ENCODE assay signal across 12 mouse cellular contexts in the genomic region with DNA sequence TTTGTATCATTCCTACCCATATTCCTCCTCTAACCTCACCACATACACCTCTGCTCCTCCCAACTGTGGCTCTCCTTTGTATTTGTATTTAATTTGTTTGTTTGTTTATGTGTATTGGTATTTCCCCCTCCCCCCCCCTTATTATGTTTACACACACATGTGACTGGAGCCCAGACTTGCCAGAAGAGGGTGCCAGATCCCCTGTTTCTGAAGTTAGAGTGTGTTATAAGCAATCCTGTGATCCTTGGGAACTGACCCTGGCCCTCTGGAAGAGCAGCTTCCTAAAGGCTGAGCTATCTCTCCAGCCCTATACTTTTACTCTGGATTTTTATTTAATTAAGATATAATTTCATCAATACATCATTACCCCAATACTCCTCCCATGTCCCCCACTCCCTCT. TPM values are rescaled to one million over a fixed set of nuclear protein-coding genes. Genes with fewer than 3 reads are reported as not detected.
DNase-seq lines count a peak whose midpoint lies in the region; ATAC-seq and TF ChIP-seq lines count a peak whose summit lies in the region.
"Had no signal": no experiment of that assay in that cellular context is flagged by ENCODE, and none has a peak within 500 bp of the region (broad histone marks: within the 10 kb centered on the region; RNA-seq: fewer than 3 reads in every experiment).

No protein-coding gene starts in this region.

- no peak for TF ChIP-seq EP300 in liver, postnatal 0 days (IDR thresholded peaks at IDR 0.05; ENCODE audit: low read depth)
- TF ChIP-seq EP300 in ES-Bruce4 (IDR thresholded peaks at IDR 0.05; ENCODE audit: insufficient read depth, low read depth, low read length) = no peak
- TF ChIP-seq EP300 in lung, postnatal 0 days (IDR thresholded peaks at IDR 0.05) = no peak

- TF ChIP-seq CTCF in liver, postnatal 0 days (IDR thresholded peaks at IDR 0.05; ENCODE audit: low read depth) = peak; percentile 43
- peak; percentile 8 for TF ChIP-seq CTCF in ES-Bruce4 (IDR thresholded peaks at IDR 0.05; ENCODE audit: low read depth, low read length)
- peak; percentile 15; the same call in 1 of the 2 replicates for TF ChIP-seq CTCF in lung, postnatal 0 days (IDR thresholded peaks at IDR 0.05)

- H3K9ac ChIP-seq in liver, postnatal 0 days (replicated peaks) = no peak overlapping the region
- H3K9ac ChIP-seq in liver, embryonic 12.5 days = no peak overlapping the region
- no peak overlapping the region for H3K9ac ChIP-seq in ES-Bruce4 (ENCODE audit: low read depth, poor library complexity, severe bottlenecking)
- no peak overlapping the region for H3K9ac ChIP-seq in lung, postnatal 0 days (replicated peaks; ENCODE audit: low read depth)
- H3K9ac ChIP-seq: limb, embryonic 15.5 days had no signal

- TF ChIP-seq POLR2A in ES-Bruce4 (IDR thresholded peaks at IDR 0.05; ENCODE audit: insufficient read depth, low read length) = no peak

- no peak overlapping the region for H3K27ac ChIP-seq in liver, postnatal 0 days (ENCODE audit: low read depth)
- no peak overlapping the region for H3K27ac ChIP-seq in liver, embryonic 12.5 days
- H3K27ac ChIP-seq in ES-Bruce4 (ENCODE audit: insufficient read depth, low read length) = no peak overlapping the region
- H3K27ac ChIP-seq in lung, postnatal 0 days (ENCODE audit: low read length) = no peak overlapping the region
- H3K27ac ChIP-seq: heart, embryonic 10.5 days; limb, embryonic 15.5 days had no signal

- DNase-seq in gastrocnemius, postnatal 10 days = peak; percentile 24
- no peak for DNase-seq in gastrocnemius, postnatal 36 days
- no peak for DNase-seq in liver, postnatal 0 days
- no peak for DNase-seq in lung, postnatal 0 days (ENCODE audit: low spot score)
- DNase-seq in urinary bladder, adult 18-20 months (ENCODE audit: low spot score in 2 of 2) = no peak
- no peak for DNase-seq in frontal cortex, postnatal 14 days (ENCODE audit: low spot score in 2 of 2)

- H3K27me3 ChIP-seq in liver, postnatal 0 days (ENCODE audit: insufficient read depth, low read length) = no peaks in the 10 kb centered on the region
- H3K27me3 ChIP-seq in liver, embryonic 12.5 days (replicated peaks) = no peaks in the 10 kb centered on the region
- H3K27me3 ChIP-seq in ES-Bruce4 (ENCODE audit: control insufficient read depth, insufficient read depth, low read length, poor library complexity, severe bottlenecking) = no peaks in the 10 kb centered on the region
- H3K27me3 ChIP-seq in lung, postnatal 0 days (replicated peaks; ENCODE audit: insufficient read depth, low read length) = no peaks in the 10 kb centered on the region
- H3K27me3 ChIP-seq: limb, embryonic 15.5 days had no signal

- H3K4me2 ChIP-seq in liver, postnatal 0 days (ENCODE audit: low read depth, low read length) = no peak overlapping the region
- no peak overlapping the region for H3K4me2 ChIP-seq in liver, embryonic 12.5 days
- no peak overlapping the region for H3K4me2 ChIP-seq in lung, postnatal 0 days (replicated peaks; ENCODE audit: low read depth, low read length)
- H3K4me2 ChIP-seq: limb, embryonic 15.5 days had no signal

- no peaks in the 10 kb centered on the region for H3K36me3 ChIP-seq in liver, postnatal 0 days (replicated peaks; ENCODE audit: insufficient read depth, low read length)
- H3K36me3 ChIP-seq in liver, embryonic 12.5 days = 0 out of 2 replicates have a peak, but pooled peaks cover 2% of the 10 kb centered on the region
- H3K36me3 ChIP-seq in ES-Bruce4 (ENCODE audit: control insufficient read depth, insufficient read depth, low read length, poor library complexity, severe bottlenecking) = no peaks in the 10 kb centered on the region
- no peaks in the 10 kb centered on the region for H3K36me3 ChIP-seq in lung, postnatal 0 days (ENCODE audit: insufficient read depth, low read length)
- H3K36me3 ChIP-seq: heart, embryonic 10.5 days; limb, embryonic 15.5 days had no signal

- H3K4me3 ChIP-seq in liver, postnatal 0 days (ENCODE audit: low read depth, low read length) = no peak overlapping the region
- no peak overlapping the region for H3K4me3 ChIP-seq in liver, embryonic 12.5 days
- H3K4me3 ChIP-seq in ES-Bruce4 (ENCODE audit: low read depth, low read length) = no peak overlapping the region
- no peak overlapping the region for H3K4me3 ChIP-seq in lung, postnatal 0 days (ENCODE audit: low read depth, low read length)
- H3K4me3 ChIP-seq: heart, embryonic 10.5 days; limb, embryonic 15.5 days had no signal

- no peaks in the 10 kb centered on the region for H3K9me3 ChIP-seq in liver, postnatal 0 days (ENCODE audit: low read length)
- no peaks in the 10 kb centered on the region for H3K9me3 ChIP-seq in liver, embryonic 12.5 days (replicated peaks)
- no peaks in the 10 kb centered on the region for H3K9me3 ChIP-seq in ES-Bruce4 (replicated peaks; ENCODE audit: control insufficient read depth, insufficient read depth, low read length, poor library complexity, severe bottlenecking)
- no peaks in the 10 kb centered on the region for H3K9me3 ChIP-seq in lung, postnatal 0 days (ENCODE audit: low read length)
- H3K9me3 ChIP-seq: heart, embryonic 10.5 days; limb, embryonic 15.5 days had no signal

- no peak for ATAC-seq in liver, postnatal 0 days
- no peak for ATAC-seq in liver, embryonic 12.5 days
- ATAC-seq in lung, postnatal 0 days = no peak
- ATAC-seq: intestine, embryonic 16.5 days; midbrain, embryonic 16.5 days had no signal

- no peaks in the 10 kb centered on the region; the same call in 1 of the 2 replicates for H3K4me1 ChIP-seq in liver, postnatal 0 days (ENCODE audit: insufficient read depth)
- no peaks in the 10 kb centered on the region for H3K4me1 ChIP-seq in liver, embryonic 12.5 days
- no peaks in the 10 kb centered on the region for H3K4me1 ChIP-seq in ES-Bruce4 (ENCODE audit: control insufficient read depth, insufficient read depth, low read length)
- H3K4me1 ChIP-seq in lung, postnatal 0 days (ENCODE audit: insufficient read depth, low read depth, low read length) = no peaks in the 10 kb centered on the region
- H3K4me1 ChIP-seq: heart, embryonic 10.5 days; limb, embryonic 15.5 days had no signal

- intact Hi-C loops in gastrocnemius, postnatal 36 days (cut with DNase I) = no loop called here

RNA-seq across cellular contexts. Expression of a gene that starts 32.0 kb away (rescaled TPM):
- 10 to 100 TPM; 20.8 to 26.0 TPM for total RNA-seq in gastrocnemius, postnatal 10 days (2021)
- 10 to 100 TPM; 27.3 to 27.6 TPM for total RNA-seq in gastrocnemius, postnatal 36 days (2021)
- 48.3 and 55.3 TPM in 2 replicates for polyA plus RNA-seq in liver, postnatal 0 days (2015; fragmentation: Nextera tagmentation; extraction: Ambion mirVana)
- polyA plus RNA-seq in liver, embryonic 12.5 days (2016; fragmentation: Nextera tagmentation; extraction: Ambion mirVana) = 42.1 and 45.0 TPM in 2 replicates
- 26.0 and 28.7 TPM in 2 replicates for polyA plus RNA-seq in ES-Bruce4 (2011; ENCODE audit: insufficient read depth, insufficient read length, low read depth, missing spikeins)
- polyA plus RNA-seq in lung, postnatal 0 days (2015; fragmentation: Nextera tagmentation; extraction: Ambion mirVana) = 49.7 and 49.9 TPM in 2 replicates

RNA-seq across cellular contexts. Expression of a gene that starts 32.0 kb away (rescaled TPM):
- total RNA-seq in gastrocnemius, postnatal 10 days (2021) = 10 to 100 TPM; 13.3 to 14.5 TPM
- total RNA-seq in gastrocnemius, postnatal 36 days (2021) = 1 to 10 TPM; 7.4 to 7.8 TPM
- 17.8 TPM in 2 replicates for polyA plus RNA-seq in liver, postnatal 0 days (2015; fragmentation: Nextera tagmentation; extraction: Ambion mirVana)
- polyA plus RNA-seq in liver, embryonic 12.5 days (2016; fragmentation: Nextera tagmentation; extraction: Ambion mirVana) = 26.3 and 27.1 TPM in 2 replicates
- 65.2 and 74.5 TPM in 2 replicates for polyA plus RNA-seq in ES-Bruce4 (2011; ENCODE audit: insufficient read depth, insufficient read length, low read depth, missing spikeins)
- polyA plus RNA-seq in lung, postnatal 0 days (2015; fragmentation: Nextera tagmentation; extraction: Ambion mirVana) = 25.8 and 26.5 TPM in 2 replicates
